Mouse (Mus musculus) heart, adult 11 months (tissue): ENCODE measurements at regions not wholly inside any gene's neighbourhood (a gene's known extent, or its start where the extent isn't known, plus 50 kb on each side); places are given as distances from the start of the nearest gene placed in this dataset.

ENCODE experiments used
- DNase-seq: peaks from one replicate; pipeline ENCODE4 v3.0.0; 2022

- DNase-seq, result no peak
These were observed 132.6 kb upstream of the Pkn2 start for GRCm38 (mm10) chr3:143014421-143014820.

GRCm38 (mm10) chr3:143007047-143007446 is 125.2 kb upstream of the Pkn2 start:
- DNase-seq, result no peak

- DNase-seq, result no peak
These were observed 120.1 kb upstream of the Pkn2 start for GRCm38 (mm10) chr3:143001952-143002351.

GRCm38 (mm10) chr3:142995981-142996743 is 114.4 kb upstream of the Pkn2 start:
- no peak for DNase-seq

GRCm38 (mm10) chr3:142984547-142984946 is 102.7 kb upstream of the Pkn2 start:
- DNase-seq, result no peak

GRCm38 (mm10) chr3:142981221-142981620 is 99.4 kb upstream of the Pkn2 start:
- DNase-seq, result no peak

GRCm38 (mm10) chr3:142979161-142979560 is 97.4 kb upstream of the Pkn2 start:
- peak; percentile 81 for DNase-seq

- peak; percentile 49 for DNase-seq
These were observed 95.0 kb upstream of the Pkn2 start for GRCm38 (mm10) chr3:142976519-142977394.

GRCm38 (mm10) chr3:142975606-142976005 is 93.8 kb upstream of the Pkn2 start:
- DNase-seq, result peak; percentile 84

GRCm38 (mm10) chr3:142969501-142969900 is 87.7 kb upstream of the Pkn2 start:
- peak; percentile 54 for DNase-seq

GRCm38 (mm10) chr3:142965604-142966003 is 83.8 kb upstream of the Pkn2 start:
- DNase-seq, result peak; percentile 24

- peak; percentile 82 for DNase-seq
These were observed 82.1 kb upstream of the Pkn2 start for GRCm38 (mm10) chr3:142963818-142964372.

GRCm38 (mm10) chr3:142957768-142958167 is 76.0 kb upstream of the Pkn2 start:
- peak; percentile 49 for DNase-seq

- DNase-seq, result peak; percentile 84
These were observed 67.0 kb upstream of the Pkn2 start for GRCm38 (mm10) chr3:142948771-142949170.

- peak; percentile 97 for DNase-seq
These were observed 59.7 kb upstream of the Pkn2 start for GRCm38 (mm10) chr3:142941319-142942024.

- DNase-seq, result peak; percentile 95
These were observed 59.1 kb upstream of the Pkn2 start for GRCm38 (mm10) chr3:142940874-142941273.

- DNase-seq, result no peak
These were observed 58.0 kb upstream of the Pkn2 start for GRCm38 (mm10) chr3:142939773-142940172.

GRCm38 (mm10) chr3:142935949-142936348 is 54.1 kb upstream of the Pkn2 start:
- DNase-seq, result peak; percentile 96

- DNase-seq, result no peak
These were observed 52.5 kb upstream of the Pkn2 start for GRCm38 (mm10) chr3:142934326-142934725.

GRCm38 (mm10) chr3:142933684-142934259 is 52.0 kb upstream of the Pkn2 start:
- no peak for DNase-seq
